Mouse (Mus musculus): ENCODE results near the gene Dync1i2.

Gene Dync1i2

GRCm38 (mm10) chr2:71209041-71209755, 2.3 kb upstream of the Dync1i2 start:
- DNase-seq = no peak

DNA sequence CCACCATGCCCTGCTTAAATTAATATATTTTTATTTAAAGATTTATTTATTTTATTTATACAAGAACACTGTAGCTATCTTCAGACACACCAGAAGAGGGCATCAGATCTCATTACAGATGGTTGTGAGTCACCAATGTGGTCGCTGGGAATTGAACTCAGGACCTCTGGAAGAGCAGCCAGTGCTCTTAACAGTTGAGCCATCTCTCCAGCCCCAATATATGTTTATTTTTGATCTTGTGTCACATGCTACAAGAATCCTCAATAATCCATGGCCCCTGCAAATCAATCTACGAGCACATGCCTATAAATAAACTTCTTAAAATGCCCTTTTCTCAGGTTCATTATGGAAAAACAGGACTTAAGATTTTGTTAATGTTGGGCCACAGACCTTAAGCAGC, 410 bp upstream of the Dync1i2 start:
- peak; percentile 68 for DNase-seq

GRCm38 (mm10) chr2:71212360-71212726, 837 bp downstream of the Dync1i2 start:
- DNase-seq = no peak

GRCm38 (mm10) chr2:71221020-71221419, 9.5 kb downstream of the Dync1i2 start:
- no peak for DNase-seq

GRCm38 (mm10) chr2:71227398-71227797, 15.9 kb downstream of the Dync1i2 start:
- no peak for DNase-seq

DNA sequence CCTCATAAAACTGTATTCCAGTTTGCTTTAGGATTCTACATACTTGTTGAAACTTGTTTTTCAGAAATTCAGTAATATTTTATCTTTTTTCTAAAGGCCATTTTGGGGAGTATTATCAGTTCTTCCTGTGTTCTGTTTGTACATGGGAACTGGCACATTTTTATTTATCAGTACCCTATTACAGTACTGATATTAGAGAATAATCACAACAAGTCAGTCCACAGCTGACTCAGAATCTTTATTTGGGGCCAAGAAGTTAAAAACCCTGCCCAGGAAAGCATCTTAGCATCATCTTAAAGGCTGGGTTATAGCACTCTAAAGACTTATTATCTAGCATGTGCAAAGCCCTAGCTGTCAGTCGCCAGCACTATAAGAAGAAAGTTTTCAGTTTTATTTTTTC, 18.1 kb downstream of the Dync1i2 start:
- no peak for DNase-seq

DNA sequence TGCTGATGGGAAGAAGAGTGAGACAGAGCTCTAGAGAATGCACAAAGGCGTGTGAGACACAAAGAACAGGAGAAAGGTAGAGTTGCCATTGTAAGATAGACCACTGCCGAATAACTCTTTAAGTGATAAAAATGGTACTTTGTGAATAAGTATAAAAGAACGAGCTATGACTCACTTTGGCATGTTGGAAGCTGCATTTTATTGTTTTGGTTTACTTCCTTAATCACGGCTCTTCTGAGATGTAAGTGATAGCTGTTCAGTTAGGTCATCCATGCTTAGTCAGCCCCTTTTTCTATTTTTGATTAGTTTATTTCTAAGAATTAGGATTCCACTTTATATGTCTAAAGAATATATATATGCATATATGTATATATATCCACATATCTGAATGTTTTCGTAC, 20.4 kb downstream of the Dync1i2 start:
- DNase-seq = no peak

- DNase-seq = no peak
Measured at GRCm38 (mm10) chr2:71232976-71233375, 21.5 kb downstream of the Dync1i2 start.

DNA sequence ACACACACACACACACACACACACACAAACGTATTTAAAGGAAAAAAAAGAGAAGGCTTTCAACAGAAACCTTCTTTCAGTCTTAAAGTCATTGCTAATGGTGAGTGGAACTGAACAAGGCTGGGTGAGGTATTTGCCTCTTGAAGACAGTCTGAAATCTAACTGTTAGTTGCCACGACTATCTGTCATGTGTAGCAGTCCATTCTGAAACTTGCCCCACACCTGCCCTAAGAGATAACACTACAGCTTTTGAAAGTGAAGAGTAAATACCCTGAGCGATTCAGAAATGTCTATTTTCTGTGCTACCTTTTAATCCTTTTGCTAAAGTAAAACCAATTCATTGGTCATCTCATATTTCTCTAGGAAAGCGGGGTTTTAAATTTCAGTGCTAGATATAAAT, 23.9 kb downstream of the Dync1i2 start:
- DNase-seq = no peak

GRCm38 (mm10) chr2:71236009-71236408, 24.5 kb downstream of the Dync1i2 start:
- DNase-seq = no peak

- DNase-seq = no peak
Measured at GRCm38 (mm10) chr2:71241505-71241904, 30.0 kb downstream of the Dync1i2 start.

DNA sequence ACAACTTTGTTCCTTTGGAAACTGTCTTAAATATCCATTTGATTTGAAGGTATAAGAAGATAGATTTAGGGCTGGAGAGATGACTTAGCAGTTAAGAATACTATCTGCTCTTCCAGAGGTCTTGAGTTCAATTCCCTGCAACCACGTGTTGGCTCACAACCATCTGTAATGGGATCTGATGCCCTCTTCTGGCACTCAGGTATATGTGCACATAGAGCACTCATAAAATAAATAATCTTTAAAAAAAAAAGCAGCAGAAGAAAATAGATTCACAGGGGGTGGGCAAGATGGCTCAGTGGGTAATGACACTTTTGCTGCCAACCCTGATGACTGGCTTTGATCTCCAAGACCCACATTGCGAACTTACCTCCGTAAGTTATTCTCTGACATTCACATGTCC, 30.7 kb downstream of the Dync1i2 start:
- DNase-seq = no peak

- DNase-seq = no peak
Measured at GRCm38 (mm10) chr2:71243058-71243672, 31.7 kb downstream of the Dync1i2 start.

DNA sequence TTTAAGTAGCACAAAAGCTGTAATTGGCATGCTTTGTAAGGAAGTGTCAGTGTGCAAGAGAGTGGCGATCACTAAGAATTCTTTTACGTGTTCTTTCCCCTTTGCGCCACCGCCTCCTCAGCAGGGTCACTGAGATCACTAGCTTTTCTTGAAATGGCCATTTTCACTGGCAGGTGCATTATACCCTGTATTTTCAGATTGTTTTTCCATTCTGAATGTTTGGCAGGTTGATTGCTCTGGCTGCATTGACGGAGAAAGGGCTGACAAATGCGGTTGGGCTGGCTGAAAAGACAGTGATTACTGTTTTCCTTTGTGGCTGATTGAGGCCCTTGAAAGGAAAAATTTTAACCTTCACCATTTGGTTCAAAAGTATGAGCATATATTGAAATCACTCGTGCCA, 33.3 kb downstream of the Dync1i2 start:
- no peak for DNase-seq

- DNase-seq = peak; percentile 87
Measured at GRCm38 (mm10) chr2:71245416-71245815, 33.9 kb downstream of the Dync1i2 start.

- DNase-seq = no peak
Measured at GRCm38 (mm10) chr2:71246096-71246495, 34.6 kb downstream of the Dync1i2 start.

DNA sequence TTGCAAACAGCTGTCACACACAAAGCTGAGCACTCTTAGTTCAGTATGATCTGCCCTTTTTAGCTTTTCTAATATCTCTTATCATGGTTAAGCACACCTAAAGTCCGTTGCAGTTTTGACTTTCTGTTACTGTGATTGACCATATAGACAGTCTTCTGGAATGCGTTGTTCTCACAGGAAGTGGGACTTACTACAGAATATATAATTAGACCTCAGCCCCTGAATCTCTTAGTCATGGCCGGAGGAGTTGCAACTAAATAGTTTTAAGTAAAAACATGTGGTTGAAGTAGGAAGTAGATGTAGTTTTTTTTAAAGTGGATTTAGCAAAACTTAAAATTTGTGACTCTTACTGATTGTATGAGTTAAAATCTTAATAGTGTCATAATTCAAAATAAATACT, 36.6 kb downstream of the Dync1i2 start:
- no peak for DNase-seq

DNA sequence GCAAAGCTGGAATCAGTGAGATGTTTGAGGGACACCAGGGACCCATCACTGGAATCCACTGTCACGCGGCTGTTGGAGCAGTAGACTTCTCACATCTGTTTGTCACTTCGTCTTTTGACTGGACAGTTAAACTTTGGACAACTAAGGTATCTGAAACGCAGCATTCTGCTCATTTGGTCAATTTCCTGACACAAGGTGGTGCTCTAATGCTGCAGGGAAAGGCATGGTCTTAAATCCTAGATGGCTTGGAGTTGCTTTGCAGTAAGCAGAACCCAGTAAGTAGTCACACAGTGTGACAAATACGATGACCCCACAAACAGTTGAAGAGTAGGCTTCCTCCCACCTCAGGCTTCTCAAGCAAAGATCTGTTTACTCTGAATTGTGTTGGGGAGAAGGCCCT, 39.3 kb downstream of the Dync1i2 start:
- peak; percentile 77 for DNase-seq

DNA sequence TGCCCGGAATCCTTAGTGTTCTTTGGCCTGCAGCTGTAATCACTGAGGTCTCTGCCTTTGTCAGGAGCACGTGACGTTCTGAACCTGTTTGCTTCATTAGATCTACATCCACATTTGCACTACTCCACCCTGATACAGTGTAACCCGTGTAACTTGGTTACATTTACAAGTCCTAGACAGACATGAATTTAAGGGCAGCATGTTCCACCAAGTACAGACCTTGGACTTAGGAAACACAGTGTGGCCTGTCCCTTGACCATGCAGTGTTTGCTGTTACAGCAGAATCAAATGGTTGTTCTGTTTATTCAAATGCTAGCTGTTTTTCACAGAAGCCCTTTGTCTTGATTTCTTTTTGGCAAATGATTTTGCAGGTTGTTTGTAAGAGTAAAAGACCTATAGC, 43.3 kb downstream of the Dync1i2 start:
- peak; percentile 48 for DNase-seq

DNA sequence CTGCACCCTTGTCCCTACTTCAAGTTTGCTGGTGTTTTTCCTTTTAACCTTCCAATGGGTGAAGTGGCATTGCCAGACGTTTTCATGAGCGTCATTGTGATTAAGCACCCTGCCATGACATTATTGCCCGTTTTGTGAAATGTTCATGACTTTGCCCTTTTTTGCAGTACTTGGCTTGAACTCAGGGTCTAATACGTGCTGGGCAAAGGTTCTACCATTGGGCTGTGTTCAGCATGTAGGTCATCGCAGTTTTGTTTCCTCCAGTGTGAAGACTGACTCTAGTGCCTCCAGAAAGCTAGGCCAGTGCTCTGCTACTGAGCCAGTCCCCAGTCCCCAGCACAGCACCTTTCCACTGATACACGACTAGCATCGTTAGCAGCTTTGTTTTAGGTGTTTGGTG, 45.1 kb downstream of the Dync1i2 start:
- peak; percentile 71 for DNase-seq

DNA sequence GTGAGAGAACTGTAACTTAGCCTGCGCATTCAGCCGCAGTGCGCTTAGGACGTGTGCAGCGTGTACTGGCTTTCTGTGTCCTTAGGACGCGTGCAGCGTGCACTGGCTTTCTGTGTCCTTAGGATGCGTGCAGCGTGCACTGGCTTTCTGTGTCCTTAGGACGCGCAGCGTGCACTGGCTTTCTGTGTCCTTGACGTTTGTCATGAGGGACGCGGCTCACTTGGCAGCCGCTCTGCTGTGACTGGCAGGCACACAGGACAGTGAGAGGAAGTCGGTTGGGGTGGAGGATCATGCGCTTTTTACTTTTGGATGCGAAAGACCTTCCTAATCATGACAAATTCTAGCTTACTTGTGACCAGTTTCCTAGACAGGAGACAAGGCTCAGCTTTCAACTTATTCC, 53.1 kb downstream of the Dync1i2 start:
- peak; percentile 95 for DNase-seq

DNA sequence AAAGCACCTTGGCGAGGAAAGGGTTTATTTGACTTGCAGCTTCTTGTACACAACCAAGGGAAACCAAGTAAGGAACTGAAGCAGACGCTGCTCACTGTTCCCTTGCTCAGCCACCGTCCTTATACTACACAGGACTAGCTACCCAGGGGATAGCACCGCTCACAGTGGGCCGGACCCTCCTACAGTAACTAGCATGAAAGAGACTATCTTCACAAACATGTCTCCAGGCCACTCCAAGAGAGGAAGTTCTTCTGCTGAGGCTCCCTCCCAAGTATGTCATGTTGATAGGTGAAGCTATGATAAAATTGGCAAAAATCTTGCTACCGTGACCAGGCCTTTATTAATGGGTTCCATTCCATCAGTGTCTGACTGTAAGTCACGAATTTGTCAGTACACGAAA, 57.2 kb downstream of the Dync1i2 start:
- peak; percentile 40 for DNase-seq

- peak; percentile 24 for DNase-seq
Measured at GRCm38 (mm10) chr2:71269332-71269731, 57.8 kb downstream of the Dync1i2 start.

DNA sequence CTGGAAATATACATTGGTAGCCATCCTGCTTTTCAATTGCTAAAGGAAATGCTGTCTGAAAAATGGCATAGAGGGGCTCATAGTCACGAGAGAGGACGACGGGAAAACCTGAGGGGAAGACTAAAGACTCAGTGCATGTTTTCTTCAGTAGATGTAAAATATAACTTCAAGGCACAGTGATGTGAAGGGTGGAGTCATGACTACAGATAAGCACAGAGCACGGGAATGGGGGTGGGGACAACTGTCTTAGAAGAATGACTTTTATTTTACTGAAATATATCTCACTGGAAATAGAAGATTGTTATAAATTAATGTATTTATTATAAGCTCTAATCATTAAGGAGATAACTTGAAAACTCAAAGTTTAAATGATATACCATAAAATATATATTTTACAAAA, 58.6 kb downstream of the Dync1i2 start:
- peak; percentile 39 for DNase-seq
